ENCODE assay signal across 8 mouse cellular contexts in the genomic region with DNA sequence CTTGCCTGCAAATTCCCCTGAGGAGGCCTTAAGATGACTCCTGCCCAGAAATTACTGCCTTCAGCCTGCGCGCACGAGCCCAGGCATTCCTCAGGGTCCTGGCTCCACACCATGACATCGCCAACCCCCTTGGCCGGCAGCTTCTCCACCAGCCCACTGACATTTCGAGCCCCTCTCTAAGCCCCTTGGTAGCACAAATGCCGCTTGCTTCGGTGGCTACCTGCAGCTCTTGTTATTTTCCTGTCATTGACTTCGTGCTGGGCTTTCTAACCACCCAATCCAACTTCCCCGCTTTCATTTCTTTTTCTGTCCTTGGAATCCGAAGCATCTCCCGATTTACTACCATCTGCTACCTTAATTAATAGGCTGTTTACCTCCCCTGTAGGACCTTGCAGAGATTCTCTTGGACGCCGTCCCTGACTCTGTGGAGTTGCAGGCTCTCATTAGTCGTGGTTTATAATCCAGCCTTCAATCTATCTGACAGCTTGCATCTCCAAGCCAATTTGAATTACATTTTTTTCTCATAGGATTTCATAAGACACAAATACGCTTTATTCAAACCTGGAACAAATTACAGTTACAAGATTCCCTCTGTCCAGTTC.
DNase-seq lines count a peak whose midpoint lies in the region; ATAC-seq lines count a peak whose summit lies in the region.
"Had no signal": no experiment of that assay in that cellular context is flagged by ENCODE, and none has a peak within 500 bp of the region (broad histone marks: within the 10 kb centered on the region; RNA-seq: fewer than 3 reads in every experiment).

No protein-coding gene starts in this region.

- no peaks in the 10 kb centered on the region for H3K4me1 ChIP-seq in brown adipose tissue, adult 24 weeks (ENCODE audit: control insufficient read depth, insufficient read depth, insufficient read length, low read length)
- peaks cover 8% of the 10 kb centered on the region for H3K4me1 ChIP-seq in forebrain, embryonic 12.5 days

- H3K27me3 ChIP-seq in forebrain, embryonic 12.5 days, result no peaks in the 10 kb centered on the region

- H3K27ac ChIP-seq in brown adipose tissue, adult 24 weeks (replicated peaks; ENCODE audit: low read depth, low read length), result no peak overlapping the region
- 0 out of 2 replicates have a peak overlapping the region, but pooled peaks have one; percentile 42 for H3K27ac ChIP-seq in forebrain, embryonic 12.5 days
- H3K27ac ChIP-seq: liver, embryonic 14.5 days had no signal

- peak overlapping the region; percentile 31 for H3K4me2 ChIP-seq in forebrain, embryonic 12.5 days

- H3K9ac ChIP-seq in forebrain, embryonic 12.5 days, result peak overlapping the region; percentile 21; the same call in 1 of the 2 replicates
- H3K9ac ChIP-seq: liver, embryonic 14.5 days had no signal

- H3K4me3 ChIP-seq in brown adipose tissue, adult 24 weeks (ENCODE audit: insufficient read depth, low read depth, low read length), result peak overlapping the region; percentile 33
- H3K4me3 ChIP-seq in forebrain, embryonic 12.5 days (replicated peaks), result no peak overlapping the region

- no peaks in the 10 kb centered on the region for H3K9me3 ChIP-seq in forebrain, embryonic 12.5 days

- no peaks in the 10 kb centered on the region for H3K36me3 ChIP-seq in forebrain, embryonic 12.5 days (replicated peaks)

- 22% methylated on average over 16 of the region's 16 CpGs for WGBS in forebrain, embryonic 12.5 days

- peak; percentile 63 for DNase-seq in Muller cell, postnatal 12 days (ENCODE audit: inconsistent ontology term)
- DNase-seq in mesoderm, embryonic 11.5 days (ENCODE audit: low read depth, low spot score), result peak; percentile 44
- no peak for DNase-seq in ovary, postnatal 14 days (ENCODE audit: low spot score)
- DNase-seq in frontal cortex, postnatal 10 days (ENCODE audit: low spot score in 2 of 2), result no peak
- DNase-seq in frontal cortex, adult 2 months (ENCODE audit: extremely low spot score in 1 of 2, low spot score in 1 of 2), result no peak

- peak; percentile 33; the same call in 1 of the 2 replicates for ATAC-seq in forebrain, embryonic 12.5 days (ENCODE audit: low FRiP score)

Comparison
In these comparisons a context has a peak if more than half of its experiments do, and no peak if none do; other contexts are left out.
1. DNase-seq: peak in Muller cell, postnatal 12 days (single experiment) and mesoderm, embryonic 11.5 days (single experiment); none in ovary, postnatal 14 days (single experiment), frontal cortex, postnatal 10 days (0 of 2) and frontal cortex, adult 2 months (0 of 2).